Mouse (Mus musculus): Measurements from ENCODE around the gene Cdkn1a.

GRCm38 (mm10) chr17:29045741-29046530, 44.8 kb upstream of the Cdkn1a start:
- no peak for TF ChIP-seq CTCF (IDR thresholded peaks at IDR 0.05; ENCODE audit: borderline replicate concordance, extremely low read depth, insufficient read depth, insufficient read length)
- no peak for TF ChIP-seq POLR2A (IDR thresholded peaks at IDR 0.05; ENCODE audit: borderline replicate concordance, extremely low read depth, insufficient read depth, insufficient read length, poor library complexity, severe bottlenecking)

Data from brain, embryonic 14.5 days (tissue).